Mouse (Mus musculus) liver, embryonic 11.5 days (tissue): ENCODE measurements around the gene Rbm20. TPM values are rescaled to one million over a fixed set of nuclear protein-coding genes. Genes with fewer than 3 reads are reported as not detected.

Experiments
- ATAC-seq: fragments of 200-750 bp; cut with Nextera tagmentation; replicated peaks from 2 replicates; pipeline ENCODE4 v1.8.0; 2017; ENCODE audit warnings: moderate number of reproducible peaks, mild to moderate bottlenecking, moderate TSS enrichment, moderate library complexity; ENCODE audit not compliant: low FRiP score
- DNase-seq: peaks from one replicate; pipeline ENCODE4 v3.0.0-alpha.2; 2017; ENCODE audit warnings: low spot score
- H3K27ac ChIP-seq: fragments of 300-500 bp; sonication (generic); 2 replicates; pipeline ENCODE4 v1.5.1; 2014; ENCODE audit warnings: mild to moderate bottlenecking, low read depth, low read length, control low read depth
- H3K27me3 ChIP-seq: fragments of 300-500 bp; sonication (generic); replicated peaks from 2 replicates; pipeline ENCODE4 v1.6.1; 2014; ENCODE audit warnings: low read length, mixed read lengths; ENCODE audit not compliant: control insufficient read depth, insufficient read depth
- H3K36me3 ChIP-seq: fragments of 300-500 bp; sonication (generic); 2 replicates; pipeline ENCODE4 v1.6.1; 2014; ENCODE audit warnings: mild to moderate bottlenecking, low read length, moderate library complexity, mixed read lengths; ENCODE audit not compliant: control insufficient read depth, insufficient read depth
- H3K4me1 ChIP-seq: fragments of 300-500 bp; sonication (generic); replicated peaks from 2 replicates; pipeline ENCODE4 v1.6.1; 2014; ENCODE audit warnings: low read length, mixed read lengths; ENCODE audit not compliant: control insufficient read depth, insufficient read depth
- H3K4me2 ChIP-seq: fragments of 300-500 bp; sonication (generic); 2 replicates; pipeline ENCODE4 v1.6.1; 2014; ENCODE audit warnings: mild to moderate bottlenecking, control low read depth, moderate library complexity
- H3K4me3 ChIP-seq: fragments of 300-500 bp; sonication (generic); 2 replicates; pipeline ENCODE4 v1.5.1; 2014; ENCODE audit warnings: low read depth, low read length, control low read depth
- H3K9ac ChIP-seq: fragments of 300-500 bp; sonication (generic); 2 replicates; pipeline ENCODE4 v1.6.1; 2014; ENCODE audit warnings: low read depth, low read length, control low read depth
- H3K9me3 ChIP-seq: fragments of 300-500 bp; sonication (generic); 2 replicates; pipeline ENCODE4 v1.6.1; 2016; ENCODE audit warnings: low read length, inconsistent platforms, mixed read lengths; ENCODE audit not compliant: control insufficient read depth
- WGBS: fragments of 180-500 bp; shearing (Covaris S2); extraction: QIAGEN DNeasy Blood & Tissue Kit; methylation state at CpG from one replicate; pipeline ENCODE4 v1.1.7; 2014; 5-methylcytosine and 5-hydroxymethylcytosine counted together
- polyA plus RNA-seq: library from polyadenylated mRNA; unstranded; fragments of >200 nt; fragmentation: Nextera tagmentation; extraction: Ambion mirVana; gene quantifications from 2 replicates; pipeline ENCODE4 v1.2.1, GENCODE M21; 2014

The Rbm20 gene
- polyA plus RNA-seq, 1 experiment from 2014 or later = 0.37 TPM

- no peak overlapping the region for H3K27ac ChIP-seq
- ATAC-seq (no peak), DNase-seq (no peak)
- no peak overlapping the region for H3K9ac ChIP-seq
- no peak overlapping the region for H3K4me2 ChIP-seq
- 81% methylated on average over 9 of the region's 9 CpGs for WGBS
- H3K4me3 ChIP-seq = no peak overlapping the region
- no peaks in the 10 kb centered on the region for H3K27me3 ChIP-seq
- H3K36me3 ChIP-seq = no peaks in the 10 kb centered on the region
- no peaks in the 10 kb centered on the region for H3K9me3 ChIP-seq
- no peaks in the 10 kb centered on the region for H3K4me1 ChIP-seq
These were observed 24.3 kb downstream of the Rbm20 start for GRCm38 (mm10) chr19:53701434-53701833.

- H3K27me3 ChIP-seq = no peaks in the 10 kb centered on the region
- H3K36me3 ChIP-seq = no peaks in the 10 kb centered on the region
- H3K27ac ChIP-seq = no peak overlapping the region
- H3K9me3 ChIP-seq = no peaks in the 10 kb centered on the region
- WGBS = 4% methylated on average over 29 of the region's 29 CpGs
- ATAC-seq = peak; percentile 78
- peak overlapping the region; percentile 80 for H3K4me2 ChIP-seq
- peak; percentile 71 for DNase-seq
- H3K9ac ChIP-seq = peak overlapping the region; percentile 55; the same call in 1 of the 2 replicates
- peak overlapping the region; percentile 42 for H3K4me3 ChIP-seq
- H3K4me1 ChIP-seq = no peaks in the 10 kb centered on the region
These were observed 28.1 kb downstream of the Rbm20 start for GRCm38 (mm10) chr19:53704895-53705823.

GRCm38 (mm10) chr19:53708401-53708800 is 31.3 kb downstream of the Rbm20 start:
- H3K9ac ChIP-seq = no peak overlapping the region
- H3K9me3 ChIP-seq = no peaks in the 10 kb centered on the region
- no peaks in the 10 kb centered on the region for H3K36me3 ChIP-seq
- H3K27me3 ChIP-seq = no peaks in the 10 kb centered on the region
- no peak overlapping the region for H3K4me2 ChIP-seq
- DNase-seq (no peak), ATAC-seq (no peak)
- WGBS = 76% methylated on average over 11 of the region's 11 CpGs
- H3K27ac ChIP-seq = no peak overlapping the region
- no peak overlapping the region for H3K4me3 ChIP-seq
- no peaks in the 10 kb centered on the region for H3K4me1 ChIP-seq

GRCm38 (mm10) chr19:53710861-53711260 is 33.8 kb downstream of the Rbm20 start:
- H3K9ac ChIP-seq = no peak overlapping the region
- WGBS = 56% methylated on average over 4 of the region's 4 CpGs
- ATAC-seq (no peak), DNase-seq (no peak)
- no peak overlapping the region for H3K27ac ChIP-seq
- no peaks in the 10 kb centered on the region for H3K27me3 ChIP-seq
- H3K4me1 ChIP-seq = no peaks in the 10 kb centered on the region
- H3K4me2 ChIP-seq = no peak overlapping the region
- no peaks in the 10 kb centered on the region for H3K36me3 ChIP-seq
- no peak overlapping the region for H3K4me3 ChIP-seq
- no peaks in the 10 kb centered on the region for H3K9me3 ChIP-seq

GRCm38 (mm10) chr19:53711261-53711890 is 34.3 kb downstream of the Rbm20 start:
- H3K27ac ChIP-seq = no peak overlapping the region
- ATAC-seq (no peak), DNase-seq (no peak)
- 32% methylated on average over 8 of the region's 8 CpGs for WGBS
- no peaks in the 10 kb centered on the region for H3K36me3 ChIP-seq
- H3K27me3 ChIP-seq = no peaks in the 10 kb centered on the region
- no peaks in the 10 kb centered on the region for H3K4me1 ChIP-seq
- no peaks in the 10 kb centered on the region for H3K9me3 ChIP-seq
- no peak overlapping the region for H3K4me2 ChIP-seq
- H3K9ac ChIP-seq = no peak overlapping the region
- no peak overlapping the region for H3K4me3 ChIP-seq

- no peak overlapping the region for H3K9ac ChIP-seq
- 65% methylated on average over 7 of the region's 7 CpGs for WGBS
These were observed 35.4 kb downstream of the Rbm20 start for GRCm38 (mm10) chr19:53712297-53713025.

GRCm38 (mm10) chr19:53713364-53713763 is 36.3 kb downstream of the Rbm20 start:
- Histone ChIP-seq H3K36me3 (no peaks in the 10 kb centered on the region), H3K27me3 (no peaks in the 10 kb centered on the region), H3K27ac (no peak overlapping the region), H3K4me3 (no peak overlapping the region), H3K9ac (no peak overlapping the region), H3K9me3 (no peaks in the 10 kb centered on the region), H3K4me2 (no peak overlapping the region), H3K4me1 (no peaks in the 10 kb centered on the region)
- DNase-seq (no peak), ATAC-seq (no peak)
- WGBS = 41% methylated on average over 6 of the region's 6 CpGs

More at GRCm38 (mm10) chr19:53712297-53713025, 35.4 kb downstream of the Rbm20 start:
- no peak for ATAC-seq
- Histone ChIP-seq H3K27me3 (no peaks in the 10 kb centered on the region), H3K4me1 (no peaks in the 10 kb centered on the region), H3K36me3 (no peaks in the 10 kb centered on the region), H3K4me3 (no peak overlapping the region), H3K9me3 (no peaks in the 10 kb centered on the region), H3K27ac (no peak overlapping the region), H3K4me2 (no peak overlapping the region)
- DNase-seq = no peak

- Histone ChIP-seq H3K36me3 (no peaks in the 10 kb centered on the region), H3K27me3 (no peaks in the 10 kb centered on the region), H3K9me3 (peaks cover 3% of the 10 kb centered on the region; the same call in 1 of the 2 replicates), H3K4me3 (no peak overlapping the region), H3K27ac (no peak overlapping the region), H3K4me2 (no peak overlapping the region), H3K4me1 (no peaks in the 10 kb centered on the region), H3K9ac (no peak overlapping the region)
- DNase-seq = no peak
- no peak for ATAC-seq
- 70% methylated on average over 7 of the region's 7 CpGs for WGBS
These were observed 39.4 kb downstream of the Rbm20 start for GRCm38 (mm10) chr19:53716469-53716868.
